Mouse (Mus musculus) spleen, postnatal 36 days (tissue): Measurements from ENCODE around the gene Spata33.
"Not testable (repeated sequence)": the region's sequence is repeated elsewhere in the genome, so short reads cannot be mapped to it uniquely, and the experiment has no call there.

ENCODE experiments used
- DNase-seq, 2 experiments: peaks; one replicate each; pipeline ENCODE4 v3.0.0; 2022; ENCODE audit warnings: low spot score in 2 of 2, mixed read lengths in 1 of 2

Gene Spata33

DNA sequence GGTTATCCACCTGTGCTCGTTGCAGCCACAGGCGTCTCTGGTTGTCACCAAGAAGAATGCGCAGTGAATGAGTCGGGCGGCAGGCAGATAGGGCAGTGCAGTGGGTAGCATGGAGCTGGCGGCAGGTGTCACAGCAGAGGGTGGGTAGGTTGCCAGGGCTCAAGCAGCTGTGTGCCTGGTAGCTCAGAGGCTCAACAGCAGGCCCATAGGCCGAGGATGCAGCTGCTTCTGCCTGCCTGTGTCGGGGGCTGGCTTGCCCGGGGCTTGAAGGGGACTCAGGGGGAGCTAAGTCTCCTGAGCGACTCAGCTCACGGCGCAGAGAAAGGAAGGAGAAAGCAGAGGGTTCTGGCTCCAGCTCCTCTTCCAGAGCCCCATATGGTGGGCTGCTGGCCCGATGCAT, 20.7 kb downstream of the Spata33 start:
- no peak for DNase-seq

DNA sequence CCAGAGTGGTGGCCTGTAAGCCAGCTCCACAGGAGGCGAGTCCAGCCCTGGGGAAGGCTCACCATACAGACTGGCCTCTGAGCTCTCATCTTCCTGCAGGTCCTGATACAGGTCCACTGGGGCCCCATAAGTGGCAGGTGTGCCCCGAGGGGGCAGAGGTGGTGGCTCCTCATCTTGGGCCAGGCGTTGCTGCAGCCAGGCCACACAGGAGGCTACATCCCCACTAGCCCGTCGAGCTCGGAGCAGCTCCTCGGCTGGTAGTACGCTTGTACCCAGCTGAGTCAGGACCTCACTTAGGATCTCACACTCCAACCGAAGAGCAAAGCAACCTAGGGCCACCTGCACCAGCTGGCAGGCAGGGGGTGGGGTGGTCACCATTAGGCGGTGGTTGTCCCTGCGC, 21.1 kb downstream of the Spata33 start:
- no peak for DNase-seq

DNA sequence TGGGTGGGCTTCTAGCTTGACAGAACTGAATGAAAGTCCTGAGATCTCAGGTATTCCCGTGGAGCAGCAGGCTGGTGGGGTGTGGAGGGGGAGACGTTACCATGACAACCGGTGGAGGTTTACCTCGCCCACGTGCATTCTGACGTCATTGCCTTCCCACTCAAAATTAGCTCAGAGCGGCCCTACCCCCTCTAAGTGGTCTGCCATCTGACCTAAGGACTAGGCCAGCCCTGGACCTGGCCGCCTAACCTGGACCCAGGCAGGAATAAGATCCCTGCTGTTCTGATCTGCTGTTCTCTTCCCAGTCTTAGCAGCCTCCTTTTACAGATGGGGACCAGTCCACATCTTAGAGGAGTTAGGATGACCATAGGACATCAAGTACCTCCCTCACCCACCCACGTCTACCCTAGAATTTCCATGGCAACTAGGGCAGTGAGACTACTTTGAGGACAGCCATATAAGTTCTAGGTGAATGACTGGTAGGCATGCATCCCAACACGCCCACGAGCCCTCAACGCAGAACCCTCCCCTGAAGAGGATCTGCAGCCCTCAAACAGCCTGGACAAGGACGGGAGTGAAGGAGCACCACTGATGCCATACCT, 22.4 kb downstream of the Spata33 start:
- DNase-seq, result no peak

DNA sequence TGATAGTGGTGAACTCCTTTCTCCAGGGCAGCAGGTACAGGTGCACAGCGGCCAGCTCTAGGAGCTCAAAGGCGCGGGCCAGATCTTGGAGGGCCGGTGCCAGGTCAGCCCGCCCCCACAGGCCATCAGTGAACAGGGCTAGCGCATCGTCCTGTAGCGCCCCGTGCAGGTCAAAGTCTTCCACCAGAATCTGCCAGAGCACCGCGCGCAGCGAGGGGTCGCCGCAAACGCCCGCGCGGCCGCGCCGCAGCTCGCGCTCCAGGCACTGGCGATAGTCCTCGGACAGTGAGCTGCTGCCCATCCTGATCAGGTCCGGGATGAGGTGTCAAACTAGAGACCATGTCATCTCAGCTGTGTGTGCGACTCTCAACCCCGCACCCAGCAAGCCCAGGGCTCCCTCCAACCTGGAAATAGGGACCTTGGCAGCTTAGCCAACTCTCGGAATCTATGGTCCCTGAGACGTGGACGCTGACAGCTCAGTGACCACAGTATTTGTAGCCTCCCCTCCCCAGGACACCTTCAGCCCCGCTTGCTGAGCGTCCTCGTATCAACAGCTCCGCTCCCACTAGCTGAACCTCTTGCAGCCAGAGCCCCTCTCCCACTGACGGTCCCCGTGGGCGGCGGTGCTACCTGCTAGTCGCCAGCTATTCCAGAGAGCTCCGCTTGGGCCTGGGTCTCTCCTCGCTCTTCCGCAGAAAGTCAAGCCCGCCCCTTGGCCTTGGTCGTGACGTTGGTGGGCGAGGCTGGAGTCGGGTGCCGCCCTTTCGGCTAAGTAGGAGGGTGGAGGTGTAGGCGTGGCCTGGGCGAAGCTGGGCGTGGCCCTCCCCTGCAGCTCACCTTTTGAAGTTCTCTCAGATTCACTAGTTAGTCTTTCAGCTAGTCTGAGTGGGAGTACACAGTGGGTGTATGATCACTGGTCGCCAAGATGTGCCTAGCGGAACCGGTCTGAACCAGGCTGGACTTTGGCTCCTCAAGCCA, 23.2 kb downstream of the Spata33 start, which contains the start of gene Spata2l:
Gene Spata2l, minus strand, starts transcription at position 714 of the 978 bp plus-strand sequence.
- DNase-seq, result peak; percentile 88 to 89

DNA sequence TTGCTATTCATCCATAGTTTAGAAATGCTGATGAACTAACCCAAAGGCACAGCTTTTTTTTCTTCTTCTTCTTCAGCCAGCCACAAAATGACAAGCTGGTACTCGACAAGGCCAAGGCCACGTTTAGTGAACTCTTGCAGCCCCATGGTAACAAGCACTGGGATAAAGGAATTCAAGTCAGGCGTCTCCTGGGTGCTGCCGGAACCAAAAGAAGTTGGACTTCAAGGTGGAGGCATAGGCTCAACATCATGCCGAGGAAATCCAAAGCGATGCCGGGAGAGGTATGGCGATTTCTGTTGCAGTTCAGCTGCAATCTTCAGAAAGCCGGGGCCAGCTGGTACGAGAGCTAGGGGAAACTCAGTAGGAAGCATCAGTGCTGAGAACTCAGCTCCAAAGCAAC, 26.8 kb downstream of the Spata33 start:
- DNase-seq, result no peak

DNA sequence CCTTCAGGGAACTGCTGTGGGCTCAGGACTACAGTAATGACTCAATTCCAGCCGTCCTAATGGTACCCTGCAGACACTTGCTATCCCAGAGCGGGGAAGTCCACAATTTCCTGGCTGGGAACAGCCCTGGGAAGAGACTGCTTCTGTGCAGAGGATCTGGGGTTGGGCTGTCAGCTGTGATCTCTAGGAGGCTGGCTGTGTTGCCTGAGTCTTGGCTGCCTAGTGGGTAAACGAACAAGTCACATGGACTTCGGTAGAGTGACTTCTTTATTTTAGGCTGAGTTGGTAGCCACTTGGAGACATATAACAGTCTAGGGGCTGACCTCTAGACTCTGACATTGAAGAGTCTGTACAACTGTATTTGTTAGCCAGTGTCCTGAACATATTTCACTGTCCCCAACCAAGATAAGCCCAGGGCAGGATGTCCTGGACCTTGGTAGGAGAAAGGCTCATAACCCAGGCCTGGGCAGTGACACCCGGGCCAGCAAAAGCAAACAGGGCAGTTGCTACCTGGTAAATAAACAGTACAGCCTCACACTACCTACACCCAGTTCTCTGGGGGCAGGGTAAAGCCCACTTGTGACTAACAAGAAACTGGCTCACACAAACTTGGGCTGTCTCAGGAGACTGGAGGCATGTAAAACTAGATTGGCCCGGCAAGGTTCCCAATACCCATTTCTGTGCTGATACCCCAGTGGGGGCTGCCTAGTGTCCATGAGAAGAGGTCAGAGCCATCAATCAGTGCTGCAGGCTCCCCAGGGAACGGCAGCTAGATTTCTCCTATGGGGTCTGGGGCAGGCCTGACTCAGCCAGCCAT, 29.7 kb downstream of the Spata33 start:
- DNase-seq, result no peak

DNA sequence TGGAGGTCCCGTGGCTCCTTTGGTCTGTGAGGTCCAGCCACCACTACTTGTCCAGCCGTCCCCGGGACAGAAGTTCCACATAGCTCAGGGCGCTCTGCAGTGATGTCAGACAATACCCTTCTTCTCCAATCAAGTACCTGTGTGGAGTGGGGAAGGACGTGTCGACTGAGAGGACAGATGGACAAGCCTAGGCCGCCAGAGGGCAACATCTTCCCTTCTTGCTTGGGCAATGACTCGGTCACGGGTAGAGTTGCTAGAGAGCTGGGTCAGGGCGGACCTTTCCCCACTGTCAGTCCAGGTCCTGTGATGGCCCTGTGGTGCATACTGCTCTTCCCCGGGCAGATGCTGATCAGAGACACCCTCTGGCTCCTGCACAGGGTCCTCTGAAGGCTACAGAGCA, 30.4 kb downstream of the Spata33 start:
- no peak for DNase-seq

DNA sequence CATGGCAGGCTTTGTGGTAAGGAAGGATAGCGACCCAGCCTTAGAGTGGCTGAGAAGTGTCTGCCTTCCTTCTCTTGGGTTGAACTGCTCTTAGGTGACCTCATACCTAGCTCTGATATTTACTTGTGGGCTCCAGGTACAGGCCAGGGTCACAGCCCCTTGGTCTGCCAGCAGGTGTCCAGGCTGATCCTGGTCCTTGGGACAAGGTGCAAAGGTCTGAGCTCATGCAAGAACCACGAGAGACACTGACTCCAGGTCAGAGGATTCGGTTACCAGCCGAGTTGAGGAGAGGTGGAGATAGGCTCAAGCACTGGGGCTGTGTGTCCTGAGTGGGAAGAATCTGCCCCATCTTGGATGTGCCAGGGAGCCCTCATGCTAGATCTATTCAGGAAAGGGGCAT, 31.8 kb downstream of the Spata33 start:
- no peak for DNase-seq

DNA sequence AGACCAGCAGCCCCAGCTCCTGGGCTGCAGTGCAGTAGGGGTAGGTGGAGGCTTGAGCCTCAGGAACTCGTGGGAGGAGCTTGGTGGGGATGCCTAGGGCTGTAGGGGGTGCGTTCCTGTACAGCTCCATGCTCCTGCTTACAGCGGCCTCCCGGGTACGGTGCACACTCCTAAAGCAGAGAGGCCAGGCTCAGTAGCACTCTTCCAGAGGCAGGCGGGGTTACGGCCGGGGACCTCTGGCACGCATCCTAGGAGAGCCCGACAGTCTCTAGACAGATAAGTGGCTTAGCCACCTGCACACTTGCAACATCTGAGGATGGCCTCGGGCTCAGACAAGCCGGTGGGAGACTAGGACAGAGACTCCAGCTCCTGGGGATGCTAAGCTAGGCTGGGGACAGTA, 32.9 kb downstream of the Spata33 start:
- no peak for DNase-seq

DNA sequence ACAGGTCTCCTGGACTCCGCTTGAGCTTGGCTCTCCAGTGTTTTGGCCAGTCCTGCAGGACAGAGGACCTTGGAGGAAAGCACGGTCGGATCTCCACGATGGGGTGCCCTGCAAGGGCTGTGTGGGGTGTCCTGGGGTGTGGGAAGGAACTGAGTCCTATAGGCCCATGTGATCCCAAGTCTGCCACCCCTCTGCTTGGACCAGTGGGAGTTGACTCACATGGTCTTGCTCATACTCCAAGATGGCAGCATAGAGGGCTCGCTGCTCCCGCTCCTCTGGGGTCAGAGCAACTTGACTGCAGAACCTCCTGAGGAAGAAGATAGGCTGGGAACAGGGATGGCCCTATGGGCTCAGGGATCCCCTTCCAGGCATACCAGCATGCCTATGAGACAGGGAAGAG, 35.1 kb downstream of the Spata33 start:
- DNase-seq, result no peak

DNA sequence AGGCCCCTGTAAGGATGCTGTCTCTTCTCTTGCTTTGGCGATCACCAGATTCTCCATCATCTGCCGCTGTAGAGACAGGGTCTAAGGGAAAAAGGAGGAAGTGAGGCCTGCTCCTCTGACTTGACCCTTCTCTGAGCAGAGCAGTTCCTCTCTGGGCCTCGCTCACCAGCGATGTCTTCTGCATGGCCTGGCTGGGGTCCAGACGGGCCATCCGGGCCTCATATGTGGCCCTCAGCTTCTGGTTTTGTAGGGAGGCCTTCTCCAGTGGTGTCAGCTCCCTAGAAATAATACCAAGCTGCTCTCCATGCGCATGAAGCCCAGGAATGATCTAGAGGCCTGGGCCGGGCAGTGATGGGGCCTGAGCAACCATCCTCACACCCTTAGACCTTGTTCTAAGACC, 36.0 kb downstream of the Spata33 start:
- no peak for DNase-seq

DNA sequence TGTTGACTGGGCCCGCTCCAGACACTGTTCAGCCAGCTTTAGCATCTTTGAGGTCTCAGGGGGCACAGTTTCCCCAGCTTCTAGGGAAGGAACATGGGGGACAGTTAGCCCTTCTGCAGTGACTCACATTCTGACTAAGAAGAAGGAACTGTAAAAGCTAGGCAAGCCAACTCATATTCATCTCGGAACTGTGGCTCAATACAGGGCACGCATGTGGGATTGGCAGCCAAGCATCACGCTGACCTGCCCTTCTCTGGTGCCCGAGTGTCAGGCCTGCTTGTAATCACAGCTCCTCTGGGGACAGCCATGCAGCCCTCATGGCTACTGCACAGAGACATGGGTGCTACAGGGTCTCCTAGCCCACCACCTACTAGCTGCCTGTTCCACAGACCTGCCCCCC, 38.3 kb downstream of the Spata33 start:
- no peak for DNase-seq

DNA sequence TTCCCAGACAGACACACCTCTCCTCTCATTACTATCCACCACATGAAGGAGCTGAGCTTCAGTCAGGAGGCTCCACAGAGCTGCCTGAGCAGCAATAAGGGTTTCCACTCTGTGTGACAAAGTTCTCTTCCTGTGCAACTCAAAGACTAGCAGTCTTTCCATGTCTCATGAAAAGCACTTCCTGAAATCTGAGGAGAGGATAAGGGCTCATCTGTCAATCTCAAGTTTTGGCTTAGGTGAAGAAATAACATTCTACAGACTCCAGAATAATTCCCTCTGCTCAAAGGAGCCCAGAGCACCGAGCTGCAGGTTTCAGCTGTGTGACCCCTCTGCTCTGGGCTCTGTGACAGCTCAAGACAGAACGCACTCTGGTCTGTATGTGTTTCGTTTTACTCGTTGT, 40.3 kb downstream of the Spata33 start:
- no peak for DNase-seq

DNA sequence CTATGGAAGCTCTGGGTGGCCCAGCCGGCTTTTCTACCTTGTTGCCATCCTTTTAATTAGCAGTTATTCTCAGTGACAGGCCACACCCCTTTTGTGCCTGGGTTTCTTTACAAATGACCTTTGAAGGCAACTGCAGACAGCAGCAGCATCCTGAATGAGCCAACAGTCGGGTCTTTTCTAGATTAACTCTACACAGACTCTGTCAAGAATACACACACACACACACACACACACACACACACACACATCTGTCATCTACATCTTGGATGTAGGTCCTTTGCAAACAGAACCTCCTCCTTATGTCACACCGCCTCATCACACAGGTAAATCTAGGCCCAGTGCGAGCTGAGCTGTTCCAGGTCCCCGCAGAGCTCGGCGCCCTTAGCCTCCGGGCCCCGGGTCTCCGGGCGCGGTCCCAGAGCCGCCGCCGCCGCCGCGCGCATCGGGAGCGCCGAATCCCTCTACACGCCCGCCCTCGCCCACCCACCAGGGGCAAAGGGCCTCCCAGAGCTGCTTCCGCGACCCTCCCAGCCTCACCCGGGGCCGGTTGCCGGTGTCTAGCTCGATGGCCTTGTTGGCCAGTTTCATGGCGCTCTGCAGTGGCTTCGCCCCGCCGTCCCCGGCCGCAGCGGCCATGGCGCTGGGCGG, 40.9 kb downstream of the Spata33 start:
- peak in 1 of 2 experiments; percentile 25 for DNase-seq

DNA sequence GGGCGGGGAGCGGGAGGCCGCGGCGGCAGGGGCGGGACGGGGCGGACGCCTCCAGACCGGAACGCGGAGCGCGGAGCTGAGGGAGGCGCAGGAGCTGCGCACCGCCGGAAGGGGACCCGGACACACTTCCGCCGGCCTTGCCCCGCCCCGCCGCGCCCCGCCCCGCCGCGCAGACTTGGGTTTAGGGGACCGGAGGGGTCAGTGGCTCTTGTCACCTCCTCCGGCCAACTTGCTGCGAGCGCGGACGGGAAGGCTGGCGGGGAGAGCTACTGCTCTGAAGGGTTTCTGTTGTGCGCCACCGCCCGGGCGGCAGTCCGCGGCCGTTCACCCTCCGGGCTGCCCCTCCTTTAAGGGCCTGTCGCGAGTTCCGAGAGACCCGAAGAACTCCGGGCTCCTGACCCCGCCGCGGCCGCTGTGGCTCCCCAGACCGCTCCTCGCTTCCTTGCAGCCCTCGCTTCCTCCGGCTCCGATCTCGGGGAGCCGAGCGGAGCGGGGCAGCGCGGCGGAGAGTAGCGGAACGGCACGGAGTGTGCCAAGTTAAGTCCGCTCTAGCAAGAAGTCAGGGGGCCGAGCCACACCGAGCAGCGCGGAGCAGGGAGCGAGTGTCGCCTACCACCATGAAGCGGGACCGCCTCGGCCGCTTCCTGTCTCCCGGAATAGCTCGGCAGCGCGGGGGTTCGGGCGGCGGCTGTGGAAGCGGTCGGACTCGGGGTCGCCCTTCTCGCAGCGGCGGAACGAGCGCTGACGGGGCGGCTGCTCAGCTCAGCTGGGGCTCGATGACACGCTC, 41.7 kb downstream of the Spata33 start, which contains the start of the genes Zfp276 and Vps9d1:
Gene Zfp276, plus strand, starts transcription at position 97 of the 787 bp plus-strand sequence.
Gene Vps9d1, minus strand, starts transcription at position 250 of the 787 bp plus-strand sequence.
- DNase-seq, result peak; percentile 80

DNA sequence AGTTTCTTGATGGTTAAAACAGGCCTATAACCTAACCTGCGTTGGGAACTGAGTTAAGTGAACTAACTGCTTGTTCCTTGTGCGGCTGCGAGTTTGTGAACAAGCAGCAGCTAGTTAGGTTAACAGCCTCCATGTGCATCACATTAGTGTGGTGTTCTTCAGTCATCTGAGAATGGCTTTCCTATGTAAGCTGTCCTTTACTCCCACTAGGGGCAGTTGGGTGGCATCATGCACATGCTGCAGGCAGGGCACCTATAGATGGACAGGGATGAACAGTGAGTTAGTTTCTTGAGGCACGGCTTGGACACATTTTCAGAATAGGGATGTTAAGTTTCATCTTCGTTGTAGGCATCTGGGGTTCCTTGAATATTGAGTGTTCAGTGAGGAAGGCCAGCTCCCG, 42.5 kb downstream of the Spata33 start:
- no peak for DNase-seq

DNA sequence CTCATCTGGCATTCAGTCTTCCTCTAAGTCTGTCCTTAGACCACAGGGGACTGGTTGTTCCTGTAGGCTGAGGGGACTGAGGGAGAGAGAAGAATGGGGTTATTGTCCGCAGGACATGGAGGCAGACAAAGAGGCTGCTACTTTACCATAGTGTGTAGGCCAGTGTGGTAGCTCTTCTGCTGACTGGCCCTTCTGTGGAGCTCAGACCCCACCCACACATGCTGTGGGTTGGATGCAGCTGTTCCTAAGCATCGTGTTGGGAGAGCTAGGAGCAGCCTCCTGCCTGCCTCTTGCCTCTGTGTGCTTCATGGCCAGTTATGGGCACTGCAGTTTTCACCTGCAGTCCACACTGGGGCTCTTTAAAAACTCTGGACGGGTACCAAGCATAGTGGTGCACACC, 44.5 kb downstream of the Spata33 start:
- DNase-seq, result no peak

DNA sequence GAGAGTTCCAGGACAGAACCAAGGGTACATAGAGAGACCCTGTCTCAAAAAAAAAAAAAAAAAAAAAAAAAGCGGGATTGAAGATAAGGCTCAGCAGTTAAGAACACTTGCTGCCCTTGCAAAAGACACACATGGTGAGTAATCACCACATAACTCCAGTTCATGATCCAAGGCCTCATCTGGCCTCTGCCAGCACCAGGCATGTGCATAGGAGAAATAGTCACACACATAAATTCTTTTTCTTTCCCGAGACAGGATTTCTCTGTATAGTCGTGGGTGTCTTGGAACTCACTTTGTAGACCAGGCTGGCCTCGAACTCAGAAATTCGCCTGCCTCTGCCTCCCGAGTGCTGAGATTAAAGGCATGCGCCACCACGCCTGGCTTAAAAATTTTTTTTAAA, 45.0 kb downstream of the Spata33 start:
- not testable (repeated sequence) for DNase-seq

DNA sequence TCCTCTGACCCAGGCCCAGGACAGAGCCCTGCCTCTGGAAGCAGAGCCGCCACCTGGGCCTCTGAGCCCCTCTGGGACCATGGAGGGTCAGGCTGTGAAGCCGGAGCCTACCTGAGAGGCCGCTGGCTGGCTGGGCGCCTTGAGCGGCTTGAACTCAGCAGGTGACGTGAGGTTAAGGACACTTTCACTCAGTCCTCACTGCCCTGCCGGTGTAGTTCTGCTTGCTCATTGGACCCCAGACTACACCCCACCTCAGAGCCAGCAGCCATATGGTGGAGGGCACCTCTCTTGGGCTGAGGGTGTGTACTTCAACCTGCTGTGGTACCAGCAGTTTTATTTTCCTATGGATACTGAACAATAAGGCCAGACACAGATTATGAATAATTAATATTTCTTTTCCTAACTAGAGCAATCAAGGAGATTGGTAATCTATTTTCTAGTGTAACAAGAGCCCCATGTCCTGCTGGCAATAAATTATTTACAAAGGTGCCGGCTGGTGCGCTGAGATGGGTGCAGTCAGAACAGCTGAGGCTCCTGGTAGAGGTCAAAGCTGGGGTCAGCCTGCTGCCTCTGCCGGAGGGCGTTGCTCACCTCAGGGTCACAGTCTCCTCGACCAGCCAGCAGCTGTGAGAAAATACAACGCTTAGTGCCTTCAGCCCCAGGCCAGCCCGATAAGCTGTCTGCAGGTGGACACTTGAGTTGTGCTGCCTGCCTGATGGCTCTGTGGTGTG, 55.5 kb downstream of the Spata33 start:
- no peak for DNase-seq

DNA sequence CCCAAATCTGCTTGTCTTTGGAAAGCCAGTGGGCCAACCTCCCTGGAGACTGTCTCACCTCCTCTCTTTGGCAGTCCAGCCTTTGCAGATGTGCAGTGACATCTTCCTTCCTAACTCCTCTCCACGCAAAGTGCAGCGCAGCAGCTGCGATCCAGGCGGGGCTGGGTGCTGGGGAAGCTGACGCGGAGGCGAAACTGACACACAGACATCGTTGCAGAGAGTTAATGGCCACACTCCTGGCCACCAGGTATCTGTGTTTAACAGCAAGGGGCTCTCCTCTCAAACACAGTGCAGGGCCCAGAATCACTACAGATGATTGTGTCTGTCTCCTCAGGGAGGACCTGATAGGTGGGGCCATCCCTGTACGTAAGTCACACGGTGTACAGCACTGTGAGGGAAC, 58.5 kb downstream of the Spata33 start:
- no peak for DNase-seq
